Mouse (Mus musculus) adrenal gland, postnatal 10 days (tissue): Measurements from ENCODE around the gene Bhlhe41. TPM values are rescaled to one million over a fixed set of nuclear protein-coding genes. Genes with fewer than 3 reads are reported as not detected.

Source experiments
- DNase-seq: peaks from one replicate; pipeline ENCODE4 v3.0.0; 2021; ENCODE audit warnings: mixed read lengths
- total RNA-seq, 2 experiments: library from RNA; stranded (reverse); gene quantifications; 2 replicates each; pipeline ENCODE4 v1.2.3; 2021

Gene Bhlhe41
- total RNA-seq, 2 experiments from 2014 or later = 3.7 to 5.6 TPM

GRCm38 (mm10) chr6:145835359-145835758 is 30.0 kb downstream of the Bhlhe41 start:
- no peak for DNase-seq

GRCm38 (mm10) chr6:145832927-145833326 is 32.4 kb downstream of the Bhlhe41 start:
- DNase-seq = no peak

- DNase-seq = no peak
Measured at GRCm38 (mm10) chr6:145830617-145831016, 34.7 kb downstream of the Bhlhe41 start.

GRCm38 (mm10) chr6:145830117-145830516 is 35.2 kb downstream of the Bhlhe41 start:
- DNase-seq = peak; percentile 80

GRCm38 (mm10) chr6:145829062-145829835 is 36.1 kb downstream of the Bhlhe41 start:
- no peak for DNase-seq

- no peak for DNase-seq
Measured at GRCm38 (mm10) chr6:145826305-145826704, 39.1 kb downstream of the Bhlhe41 start.

GRCm38 (mm10) chr6:145823588-145824234 is 41.6 kb downstream of the Bhlhe41 start:
- peak; percentile 62 for DNase-seq

- DNase-seq = no peak
Measured at GRCm38 (mm10) chr6:145823103-145823502, 42.3 kb downstream of the Bhlhe41 start.

GRCm38 (mm10) chr6:145822218-145822617 is 43.1 kb downstream of the Bhlhe41 start:
- no peak for DNase-seq

- DNase-seq = peak; percentile 33
Measured at GRCm38 (mm10) chr6:145819151-145819550, 46.2 kb downstream of the Bhlhe41 start.

GRCm38 (mm10) chr6:145815200-145815599 is 50.2 kb downstream of the Bhlhe41 start:
- no peak for DNase-seq

- no peak for DNase-seq
Measured at GRCm38 (mm10) chr6:145811174-145811573, 54.2 kb downstream of the Bhlhe41 start.

GRCm38 (mm10) chr6:145810015-145810414 is 55.3 kb downstream of the Bhlhe41 start:
- DNase-seq = no peak

- DNase-seq = no peak
Measured at GRCm38 (mm10) chr6:145809566-145809965, 55.8 kb downstream of the Bhlhe41 start.

Other genes starting within 250 kb of the Bhlhe41 start
- not detected for gene Tuba3b, start 249.8 kb downstream of the Bhlhe41 start, total RNA-seq
- 10 to 100 TPM; 82.4 to 85.1 TPM for gene Rassf8, start 118.8 kb downstream of the Bhlhe41 start, total RNA-seq
- 10 to 100 TPM; 16.9 to 32.7 TPM for gene Sspn, start 66.1 kb upstream of the Bhlhe41 start, total RNA-seq